Mouse (Mus musculus) lung, embryonic 16.5 days (tissue): ENCODE measurements at regions not wholly inside any gene's neighbourhood (a gene's known extent, or its start where the extent isn't known, plus 50 kb on each side); places are given as distances from the start of the nearest gene placed in this dataset.
A peak's percentile ranks its signal among the peaks of the same experiment; 100 is the strongest.

Experiments used
- ATAC-seq: fragments of 200-750 bp; cut with Nextera tagmentation; 2 replicates; pipeline ENCODE4 v1.8.0; 2017; ENCODE audit warnings: low read depth, mild to moderate bottlenecking, moderate library complexity
- H3K27ac ChIP-seq: fragments of 300-500 bp; sonication (generic); 2 replicates; pipeline ENCODE4 v1.5.1; 2014; ENCODE audit warnings: mild to moderate bottlenecking, control low read depth, low read length
- H3K27me3 ChIP-seq: fragments of 300-500 bp; sonication (generic); 2 replicates; pipeline ENCODE4 v1.6.1; 2014; ENCODE audit warnings: low read depth, low read length, mixed read lengths; ENCODE audit not compliant: control insufficient read depth, insufficient read depth
- H3K36me3 ChIP-seq: fragments of 300-500 bp; sonication (generic); 2 replicates; pipeline ENCODE4 v1.6.1; 2014; ENCODE audit warnings: low read length; ENCODE audit not compliant: control insufficient read depth, insufficient read depth
- H3K4me1 ChIP-seq: fragments of 300-500 bp; sonication (generic); replicated peaks from 2 replicates; pipeline ENCODE4 v1.6.1; 2014; ENCODE audit warnings: low read length, mixed read lengths; ENCODE audit not compliant: control insufficient read depth, insufficient read depth
- H3K4me2 ChIP-seq: fragments of 300-500 bp; sonication (generic); 2 replicates; pipeline ENCODE4 v1.6.1; 2014; ENCODE audit warnings: low read depth, low read length, control low read depth
- H3K4me3 ChIP-seq: fragments of 300-500 bp; sonication (generic); 2 replicates; pipeline ENCODE4 v1.5.1; 2014; ENCODE audit warnings: mild to moderate bottlenecking, low read length, control low read depth
- H3K9ac ChIP-seq: fragments of 300-500 bp; sonication (generic); 2 replicates; pipeline ENCODE4 v1.6.1; 2014; ENCODE audit warnings: low read length, control low read depth
- H3K9me3 ChIP-seq: fragments of 300-500 bp; sonication (generic); 2 replicates; pipeline ENCODE4 v1.6.1; 2016; ENCODE audit warnings: low read length; ENCODE audit not compliant: control insufficient read depth
- WGBS: fragments of 180-500 bp; shearing (Covaris S2); extraction: QIAGEN DNeasy Blood & Tissue Kit; methylation state at CpG from one replicate; pipeline ENCODE4 v1.1.7; 2014; 5-methylcytosine and 5-hydroxymethylcytosine counted together

GRCm38 (mm10) chr3:115821627-115822026 lies 66.0 kb upstream of the Dph5 start:
- Histone ChIP-seq H3K27me3 (no peaks in the 10 kb centered on the region), H3K27ac (no peak overlapping the region)
- ATAC-seq: no peak

GRCm38 (mm10) chr3:115822491-115822890 lies 65.1 kb upstream of the Dph5 start:
- no peaks in the 10 kb centered on the region for H3K36me3 ChIP-seq
- no peak overlapping the region for H3K27ac ChIP-seq
- no peak overlapping the region for H3K4me3 ChIP-seq
- ATAC-seq: peak; percentile 79
- WGBS: 35% methylated on average over 6 of the region's 6 CpGs
- H3K4me1 ChIP-seq: peaks cover 10% of the 10 kb centered on the region
- no peaks in the 10 kb centered on the region for H3K9me3 ChIP-seq
- no peak overlapping the region for H3K4me2 ChIP-seq
- no peaks in the 10 kb centered on the region for H3K27me3 ChIP-seq
- no peak overlapping the region for H3K9ac ChIP-seq

More at GRCm38 (mm10) chr3:115821627-115822026, 66.0 kb upstream of the Dph5 start:
- H3K9ac ChIP-seq: no peak overlapping the region
- WGBS: 36% methylated on average over 2 of the region's 2 CpGs
- H3K9me3 ChIP-seq: no peaks in the 10 kb centered on the region
- H3K4me2 ChIP-seq: no peak overlapping the region
- H3K36me3 ChIP-seq: no peaks in the 10 kb centered on the region
- peaks cover 10% of the 10 kb centered on the region for H3K4me1 ChIP-seq
- H3K4me3 ChIP-seq: no peak overlapping the region

GRCm38 (mm10) chr3:115823741-115824140 lies 63.9 kb upstream of the Dph5 start:
- H3K4me3 ChIP-seq: no peak overlapping the region
- no peak for ATAC-seq
- WGBS: 83% methylated on average over 5 of the region's 5 CpGs

GRCm38 (mm10) chr3:115824792-115825191 lies 62.8 kb upstream of the Dph5 start:
- Histone ChIP-seq H3K4me2 (no peak overlapping the region), H3K27ac (no peak overlapping the region), H3K9ac (no peak overlapping the region), H3K4me1 (peaks cover 6% of the 10 kb centered on the region; the same call in 1 of the 2 replicates), H3K4me3 (no peak overlapping the region), H3K36me3 (no peaks in the 10 kb centered on the region), H3K9me3 (no peaks in the 10 kb centered on the region), H3K27me3 (no peaks in the 10 kb centered on the region)
- WGBS: 29% methylated on average over 2 of the region's 2 CpGs
- ATAC-seq: no peak

More at GRCm38 (mm10) chr3:115823741-115824140, 63.9 kb upstream of the Dph5 start:
- Histone ChIP-seq H3K36me3 (no peaks in the 10 kb centered on the region), H3K4me2 (no peak overlapping the region), H3K27me3 (no peaks in the 10 kb centered on the region), H3K4me1 (peaks cover 10% of the 10 kb centered on the region; the same call in 1 of the 2 replicates), H3K9ac (no peak overlapping the region), H3K27ac (no peak overlapping the region), H3K9me3 (no peaks in the 10 kb centered on the region)

- ATAC-seq: no peak
- Histone ChIP-seq H3K27me3 (no peaks in the 10 kb centered on the region), H3K36me3 (no peaks in the 10 kb centered on the region), H3K4me2 (no peak overlapping the region), H3K4me1 (no peaks in the 10 kb centered on the region), H3K27ac (no peak overlapping the region), H3K9ac (no peak overlapping the region), H3K4me3 (no peak overlapping the region), H3K9me3 (no peaks in the 10 kb centered on the region)
Observed at GRCm38 (mm10) chr3:115835381-115835780, 52.3 kb upstream of the Dph5 start.

GRCm38 (mm10) chr3:115837617-115838216 lies 49.9 kb upstream of the Dph5 start:
- no peak overlapping the region for H3K27ac ChIP-seq
- no peaks in the 10 kb centered on the region for H3K36me3 ChIP-seq
- WGBS: 53% methylated on average over 1 of the region's 1 CpGs
- H3K4me1 ChIP-seq: no peaks in the 10 kb centered on the region
- no peak overlapping the region for H3K4me3 ChIP-seq
- H3K4me2 ChIP-seq: no peak overlapping the region
- H3K9me3 ChIP-seq: no peaks in the 10 kb centered on the region
- no peak for ATAC-seq
- H3K9ac ChIP-seq: no peak overlapping the region
- H3K27me3 ChIP-seq: no peaks in the 10 kb centered on the region
